Mouse (Mus musculus): ENCODE measurements around the gene Man1c1. TPM values are rescaled to one million over a fixed set of nuclear protein-coding genes. Genes with fewer than 3 reads are reported as not detected.

Man1c1 gene
- polyA plus RNA-seq, 1 experiment from 2014 or later: 5.1 TPM

GRCm38 (mm10) chr4:134600060-134600459, 104.0 kb downstream of the Man1c1 start:
- H3K9ac ChIP-seq: no peak overlapping the region
- H3K4me1 ChIP-seq (replicated peaks): peaks cover 53% of the 10 kb centered on the region
- H3K9me3 ChIP-seq (replicated peaks): no peaks in the 10 kb centered on the region
- H3K36me3 ChIP-seq: no peaks in the 10 kb centered on the region
- no peak overlapping the region for H3K4me2 ChIP-seq
- no peak overlapping the region for H3K4me3 ChIP-seq
- no peak for ATAC-seq (replicated peaks; ENCODE audit: insufficient number of reproducible peaks, insufficient read depth, low FRiP score, low read depth)
- no peaks in the 10 kb centered on the region for H3K27me3 ChIP-seq
- WGBS: 89% methylated on average over 9 of the region's 9 CpGs
- no peak overlapping the region for H3K27ac ChIP-seq

DNA sequence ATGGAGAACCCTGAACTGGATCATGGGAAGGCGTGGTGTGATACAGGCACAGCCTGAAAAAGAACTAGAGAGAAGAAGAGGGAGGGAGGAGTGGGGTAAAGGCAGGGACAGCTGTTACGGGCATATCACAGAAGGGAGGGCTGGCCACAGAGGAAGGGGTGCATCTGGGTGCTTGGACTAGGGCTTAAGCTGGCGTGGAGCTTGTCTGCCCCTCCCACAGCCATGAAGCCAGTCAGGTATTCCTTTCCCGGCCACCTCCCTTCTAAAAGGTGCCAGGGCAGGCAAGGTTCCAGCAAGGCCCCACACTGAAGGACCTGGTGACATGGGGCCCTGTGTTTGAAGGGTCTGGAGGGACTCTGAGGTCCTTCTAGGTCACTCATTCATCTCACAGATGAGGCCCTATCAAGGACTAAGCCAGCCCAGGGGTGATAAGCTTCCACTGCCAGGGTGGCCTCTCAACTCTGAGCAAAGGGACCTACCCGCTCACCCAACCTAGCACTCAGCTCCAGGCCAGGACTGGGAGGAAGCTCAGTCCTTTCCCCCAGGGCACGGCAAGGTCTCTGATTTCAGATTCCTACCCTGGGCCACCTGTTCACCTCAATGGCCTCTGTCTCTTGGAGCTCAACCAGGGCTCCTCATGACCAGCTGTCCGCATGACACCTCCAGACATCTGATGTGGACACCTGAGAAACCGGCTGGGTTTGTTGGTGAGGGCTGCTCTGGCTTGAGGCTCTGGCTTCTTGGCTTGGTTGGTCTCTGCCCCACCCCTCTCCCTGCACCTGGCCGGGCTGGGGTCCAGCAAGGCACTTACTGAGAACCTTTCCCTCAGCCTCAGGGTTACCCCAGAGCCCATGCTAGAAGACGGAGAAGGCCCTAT, 107.0 kb downstream of the Man1c1 start:
- Histone ChIP-seq H3K27ac (peak overlapping the region; percentile 49), H3K4me3 (no peak overlapping the region), H3K4me2 (no peak overlapping the region), H3K4me1 (replicated peaks) (peaks cover 39% of the 10 kb centered on the region), H3K27me3 (no peaks in the 10 kb centered on the region), H3K9me3 (replicated peaks) (no peaks in the 10 kb centered on the region), H3K9ac (no peak overlapping the region; the same call in 1 of the 2 replicates), H3K36me3 (no peaks in the 10 kb centered on the region)
- no peak; the same call in 1 of the 2 replicates for ATAC-seq (replicated peaks; ENCODE audit: insufficient number of reproducible peaks, insufficient read depth, low FRiP score, low read depth)
- WGBS: 53% methylated on average over 10 of the region's 10 CpGs

DNA sequence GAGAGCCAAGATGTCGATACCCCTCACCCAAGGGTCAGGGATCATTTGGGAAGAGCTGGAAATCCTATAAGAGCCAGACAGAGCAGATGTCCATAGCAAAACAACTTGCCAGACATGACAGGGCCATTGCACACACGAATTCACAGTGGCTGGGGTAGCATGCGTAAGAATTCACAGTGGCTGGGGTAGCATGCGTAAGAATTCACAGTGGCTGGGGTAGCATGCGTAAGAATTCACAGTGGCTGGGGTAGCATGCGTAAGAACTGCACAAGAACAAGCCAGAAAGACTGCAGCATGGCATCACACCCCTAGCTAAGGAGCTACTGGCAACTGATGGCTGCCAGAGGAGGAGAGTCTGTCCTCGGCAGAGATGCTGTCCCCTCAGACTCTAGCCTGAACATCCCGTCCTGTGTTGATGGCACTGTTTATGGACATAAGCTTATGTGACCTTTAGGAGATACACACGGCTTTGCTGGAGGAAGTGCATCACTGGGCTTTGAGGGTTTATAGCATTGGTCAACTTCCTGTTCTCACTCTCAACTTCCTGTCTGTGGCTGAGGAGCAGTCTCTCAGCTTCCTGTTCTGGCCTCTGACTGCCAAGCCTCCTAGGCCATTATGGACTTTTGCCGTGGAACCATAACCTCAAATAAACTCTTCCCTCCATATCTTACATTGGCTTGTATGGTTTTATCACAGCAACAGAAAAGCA, 109.2 kb downstream of the Man1c1 start:
- Histone ChIP-seq H3K4me2 (no peak overlapping the region), H3K9me3 (replicated peaks) (no peaks in the 10 kb centered on the region), H3K4me3 (no peak overlapping the region), H3K27ac (no peak overlapping the region), H3K4me1 (replicated peaks) (peaks cover 38% of the 10 kb centered on the region), H3K36me3 (no peaks in the 10 kb centered on the region), H3K27me3 (no peaks in the 10 kb centered on the region), H3K9ac (no peak overlapping the region)
- WGBS: 86% methylated on average over 10 of the region's 10 CpGs
- ATAC-seq (replicated peaks; ENCODE audit: insufficient number of reproducible peaks, insufficient read depth, low FRiP score, low read depth): no peak

DNA sequence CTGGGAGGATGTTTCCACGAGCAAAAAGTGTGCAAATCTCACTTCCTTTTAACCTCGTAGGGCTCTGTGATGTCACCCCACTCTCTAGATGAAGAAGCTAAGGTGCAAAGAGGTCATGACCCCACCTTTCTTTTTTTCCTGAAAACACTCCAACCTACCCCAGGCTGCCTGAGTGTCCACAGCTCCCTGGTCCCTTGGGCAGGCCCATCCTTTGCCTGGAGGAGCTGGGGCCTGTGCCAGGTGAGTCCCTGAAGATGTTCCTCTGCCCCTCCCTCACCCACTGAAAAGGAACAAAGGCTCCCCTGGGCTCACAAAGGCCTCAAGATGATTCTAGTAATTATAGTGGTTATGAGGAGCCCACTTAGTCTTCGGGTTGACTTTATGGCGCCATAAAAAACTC, 111.6 kb downstream of the Man1c1 start:
- WGBS: 79% methylated on average over 4 of the region's 4 CpGs
- Histone ChIP-seq H3K9me3 (replicated peaks) (no peaks in the 10 kb centered on the region), H3K4me2 (no peak overlapping the region), H3K4me1 (replicated peaks) (peaks cover 33% of the 10 kb centered on the region), H3K36me3 (peaks cover 5% of the 10 kb centered on the region; the same call in 1 of the 2 replicates), H3K27me3 (no peaks in the 10 kb centered on the region), H3K9ac (no peak overlapping the region), H3K4me3 (no peak overlapping the region), H3K27ac (0 out of 2 replicates have a peak overlapping the region, but pooled peaks have one; percentile 81)
- ATAC-seq (replicated peaks; ENCODE audit: insufficient number of reproducible peaks, insufficient read depth, low FRiP score, low read depth): no peak

GRCm38 (mm10) chr4:134591506-134592061, 112.5 kb downstream of the Man1c1 start:
- no peak overlapping the region for H3K9ac ChIP-seq
- H3K4me2 ChIP-seq: peak overlapping the region; percentile 14; the same call in 1 of the 2 replicates
- peaks cover 25% of the 10 kb centered on the region for H3K4me1 ChIP-seq (replicated peaks)
- peak overlapping the region; percentile 81 for H3K27ac ChIP-seq
- no peak overlapping the region for H3K4me3 ChIP-seq
- peaks cover 5% of the 10 kb centered on the region; the same call in 1 of the 2 replicates for H3K36me3 ChIP-seq
- no peaks in the 10 kb centered on the region for H3K9me3 ChIP-seq (replicated peaks)
- H3K27me3 ChIP-seq: no peaks in the 10 kb centered on the region
- ATAC-seq (replicated peaks; ENCODE audit: insufficient number of reproducible peaks, insufficient read depth, low FRiP score, low read depth): peak; percentile 77
- 35% methylated on average over 11 of the region's 11 CpGs for WGBS

DNA sequence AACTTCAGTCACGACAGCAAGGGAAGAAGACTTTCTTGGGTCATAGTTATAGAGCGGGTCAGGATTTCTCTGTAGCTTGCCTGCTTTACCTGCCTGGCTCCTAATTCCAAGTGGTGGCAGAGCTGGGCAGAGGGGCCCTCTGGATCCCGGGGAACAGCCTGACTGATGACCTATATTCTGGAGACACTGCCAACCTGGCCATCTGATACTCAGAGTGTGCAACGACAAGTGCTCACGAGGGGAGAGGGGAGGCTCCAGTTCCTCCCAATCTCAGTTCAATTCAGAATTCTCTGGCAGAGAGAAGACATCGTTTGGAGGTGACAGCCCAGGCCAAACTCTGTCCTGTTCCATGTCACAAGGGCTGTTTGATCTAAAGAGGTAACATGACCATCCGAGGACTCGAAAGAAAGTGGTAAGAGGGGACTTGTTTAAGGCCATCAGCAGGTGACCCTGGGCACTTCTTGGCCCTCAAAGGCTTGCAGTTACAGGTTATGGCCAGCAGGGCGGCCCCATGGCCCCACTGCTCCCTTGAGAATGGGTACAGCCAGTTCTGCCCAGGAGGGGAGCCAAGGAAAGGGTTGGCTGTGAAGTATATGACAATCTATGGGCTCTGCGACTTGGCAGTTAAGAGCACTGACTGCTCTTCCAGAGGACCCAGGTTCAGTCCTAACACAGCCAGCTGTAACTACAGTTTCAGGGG, 113.7 kb downstream of the Man1c1 start:
- Histone ChIP-seq H3K27me3 (no peaks in the 10 kb centered on the region), H3K9ac (no peak overlapping the region), H3K36me3 (peaks cover 5% of the 10 kb centered on the region; the same call in 1 of the 2 replicates), H3K9me3 (replicated peaks) (no peaks in the 10 kb centered on the region), H3K4me2 (no peak overlapping the region), H3K4me3 (no peak overlapping the region), H3K27ac (no peak overlapping the region), H3K4me1 (replicated peaks) (peaks cover 16% of the 10 kb centered on the region)
- WGBS: 72% methylated on average over 10 of the region's 10 CpGs
- ATAC-seq (replicated peaks; ENCODE audit: insufficient number of reproducible peaks, insufficient read depth, low FRiP score, low read depth): no peak

DNA sequence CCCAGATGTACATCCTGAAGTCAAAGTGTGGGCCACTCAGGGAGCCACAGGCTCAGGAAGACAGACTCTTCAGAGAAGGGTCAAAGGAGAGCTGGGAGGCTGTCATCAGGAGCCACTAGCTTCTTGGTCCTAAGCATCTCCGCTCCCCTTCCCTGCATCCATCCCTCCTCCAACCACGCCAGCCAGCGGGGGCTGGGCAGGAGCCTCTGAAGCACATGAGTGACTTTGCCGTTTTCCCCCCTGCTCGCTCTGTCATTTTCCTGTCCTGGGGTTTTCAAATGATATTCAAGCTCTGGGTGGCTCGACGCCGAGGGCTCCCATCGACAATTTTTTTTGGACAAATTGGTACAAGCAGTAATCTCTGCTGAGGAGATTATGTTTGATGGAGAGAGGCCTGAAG, 114.3 kb downstream of the Man1c1 start:
- H3K36me3 ChIP-seq: peaks cover 5% of the 10 kb centered on the region; the same call in 1 of the 2 replicates
- H3K27ac ChIP-seq: no peak overlapping the region
- H3K9me3 ChIP-seq (replicated peaks): no peaks in the 10 kb centered on the region
- WGBS: 76% methylated on average over 9 of the region's 9 CpGs
- ATAC-seq (replicated peaks; ENCODE audit: insufficient number of reproducible peaks, insufficient read depth, low FRiP score, low read depth): no peak
- peaks cover 16% of the 10 kb centered on the region for H3K4me1 ChIP-seq (replicated peaks)
- H3K9ac ChIP-seq: no peak overlapping the region
- no peak overlapping the region for H3K4me2 ChIP-seq
- H3K4me3 ChIP-seq: no peak overlapping the region
- no peaks in the 10 kb centered on the region for H3K27me3 ChIP-seq

DNA sequence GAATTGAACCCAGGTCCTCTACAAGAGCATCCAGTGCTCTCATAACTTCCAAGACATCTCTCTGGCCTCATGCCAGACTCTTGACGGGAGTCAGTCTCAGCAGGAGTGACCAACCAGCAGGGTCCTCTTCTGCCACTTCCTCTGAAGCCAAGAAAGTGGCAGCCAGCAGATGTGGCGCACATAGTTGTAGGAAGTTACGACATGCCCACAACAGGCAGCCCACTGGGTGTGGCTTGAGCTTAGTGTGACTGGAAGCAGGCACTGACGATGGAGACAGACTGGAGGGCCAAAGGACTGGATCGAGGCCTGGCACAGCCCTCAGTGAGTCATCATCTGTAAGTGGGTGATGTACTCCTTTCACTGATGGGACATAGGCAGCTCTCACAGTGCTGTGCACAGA, 115.1 kb downstream of the Man1c1 start:
- H3K9ac ChIP-seq: no peak overlapping the region
- H3K9me3 ChIP-seq (replicated peaks): no peaks in the 10 kb centered on the region

DNA sequence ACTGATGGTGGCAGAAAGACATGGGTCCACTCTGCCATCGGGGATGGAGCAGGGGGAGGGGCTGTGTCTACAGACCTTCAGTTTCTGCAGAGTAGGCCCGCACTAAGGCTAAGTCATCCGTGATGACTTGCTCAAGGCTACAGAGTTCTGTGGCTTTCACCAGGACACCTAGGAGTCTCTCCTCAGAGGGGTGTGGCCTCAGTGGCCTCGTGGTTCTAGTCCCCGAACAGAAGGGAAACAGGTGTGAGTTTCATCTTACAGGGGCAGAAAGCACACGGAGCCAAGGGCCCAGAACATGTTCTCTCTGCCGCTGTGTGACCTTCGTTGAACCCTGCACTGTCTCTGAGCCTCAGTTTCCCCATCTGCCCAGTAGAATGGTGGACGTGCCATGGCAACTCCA, 115.8 kb downstream of the Man1c1 start:
- H3K4me1 ChIP-seq (replicated peaks): peaks cover 18% of the 10 kb centered on the region
- 84% methylated on average over 9 of the region's 9 CpGs for WGBS

More for the DNA sequence above, 115.1 kb downstream of the Man1c1 start:
- 73% methylated on average over 5 of the region's 5 CpGs for WGBS
- no peak overlapping the region for H3K4me2 ChIP-seq
- H3K4me1 ChIP-seq (replicated peaks): peaks cover 16% of the 10 kb centered on the region
- H3K36me3 ChIP-seq: peaks cover 5% of the 10 kb centered on the region; the same call in 1 of the 2 replicates
- H3K4me3 ChIP-seq: no peak overlapping the region
- no peaks in the 10 kb centered on the region for H3K27me3 ChIP-seq
- no peak for ATAC-seq (replicated peaks; ENCODE audit: insufficient number of reproducible peaks, insufficient read depth, low FRiP score, low read depth)
- H3K27ac ChIP-seq: no peak overlapping the region

DNA sequence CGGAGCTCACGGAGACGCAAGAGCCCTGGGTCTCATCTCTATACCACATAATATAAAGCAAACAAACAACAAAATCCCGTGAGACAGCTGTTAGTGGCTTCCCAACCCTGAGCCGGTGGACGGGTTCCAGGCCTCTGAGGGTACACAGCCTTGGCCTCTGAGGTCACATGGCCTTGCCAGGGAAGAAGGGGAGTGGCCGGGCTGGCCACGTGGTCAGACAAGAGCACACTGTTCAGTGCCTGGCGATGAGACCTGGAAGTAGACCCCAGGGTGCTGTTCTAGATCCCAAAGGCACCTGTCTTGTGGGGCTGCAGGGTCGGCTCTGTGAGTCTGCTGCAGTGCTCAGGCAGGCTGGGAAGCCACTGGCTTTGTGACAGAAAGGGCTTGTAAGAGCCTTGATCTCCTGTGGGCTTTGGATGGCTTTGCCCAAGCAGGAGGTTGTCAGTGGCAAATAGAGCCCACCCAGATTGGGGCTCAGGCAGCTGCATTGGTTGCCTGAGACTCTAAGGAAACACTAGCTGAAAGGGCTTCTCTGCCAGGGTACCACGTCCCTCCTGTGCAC, 116.4 kb downstream of the Man1c1 start:
- no peak overlapping the region for H3K9ac ChIP-seq

More for the DNA sequence above, 115.8 kb downstream of the Man1c1 start:
- peaks cover 5% of the 10 kb centered on the region; the same call in 1 of the 2 replicates for H3K36me3 ChIP-seq
- no peak overlapping the region for H3K9ac ChIP-seq
- no peaks in the 10 kb centered on the region for H3K27me3 ChIP-seq
- no peaks in the 10 kb centered on the region for H3K9me3 ChIP-seq (replicated peaks)
- no peak for ATAC-seq (replicated peaks; ENCODE audit: insufficient number of reproducible peaks, insufficient read depth, low FRiP score, low read depth)
- no peak overlapping the region for H3K4me2 ChIP-seq
- H3K4me3 ChIP-seq: no peak overlapping the region
- no peak overlapping the region for H3K27ac ChIP-seq

More for the DNA sequence above, 116.4 kb downstream of the Man1c1 start:
- Histone ChIP-seq H3K9me3 (replicated peaks) (no peaks in the 10 kb centered on the region), H3K4me1 (replicated peaks) (peaks cover 21% of the 10 kb centered on the region), H3K27me3 (no peaks in the 10 kb centered on the region), H3K4me2 (no peak overlapping the region), H3K27ac (no peak overlapping the region), H3K4me3 (no peak overlapping the region), H3K36me3 (peaks cover 5% of the 10 kb centered on the region; the same call in 1 of the 2 replicates)
- ATAC-seq (replicated peaks; ENCODE audit: insufficient number of reproducible peaks, insufficient read depth, low FRiP score, low read depth): no peak
- WGBS: 62% methylated on average over 11 of the region's 11 CpGs

Measured in heart, embryonic 15.5 days (tissue).